Mouse (Mus musculus): Measurements from ENCODE around the gene AI593442. TPM values are rescaled to one million over a fixed set of nuclear protein-coding genes. Genes with fewer than 3 reads are reported as not detected.

AI593442 gene
- polyA plus RNA-seq (2012): 0.04 TPM in 1 of 2 replicates, not detected in the other

DNA sequence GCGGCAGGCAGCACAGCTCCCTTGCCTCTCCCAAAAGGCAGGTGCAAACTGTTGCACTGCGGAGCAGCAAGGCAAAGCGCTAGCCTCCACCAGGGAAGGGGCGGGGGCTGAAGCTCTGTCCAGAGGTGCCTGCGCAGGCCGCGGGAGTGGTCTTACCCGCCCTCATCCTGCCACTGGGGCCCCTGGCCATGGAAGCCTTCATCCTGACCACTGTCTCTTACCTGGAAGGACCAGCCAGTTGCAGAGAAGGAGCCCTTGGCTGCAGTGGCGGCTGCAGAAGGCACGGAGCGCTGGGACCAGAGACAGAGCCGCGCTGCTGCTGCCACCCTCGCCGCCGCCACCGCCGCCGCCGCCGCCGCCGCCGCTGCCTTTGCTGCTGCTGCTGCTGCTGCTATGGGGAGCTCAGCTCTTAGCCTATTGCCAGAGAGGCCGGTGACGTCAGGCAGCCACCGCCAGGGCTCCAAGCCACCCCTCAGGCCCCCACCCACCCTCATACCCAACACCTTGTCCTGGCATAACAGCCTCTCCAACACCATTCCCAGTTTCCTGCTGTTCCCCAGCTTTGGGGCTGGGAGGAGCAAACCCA is at the start of gene AI593442:
AI593442 (minus strand) TSS at position 419 of the 586 bp plus-strand sequence.

All from megakaryocyte-erythroid progenitor cell, adult 5 weeks (primary cell).